Mouse (Mus musculus) kidney, postnatal 25 days (tissue): ENCODE data around the gene Gpx3.
"Not testable (repeated sequence)": the region's sequence is repeated elsewhere in the genome, so short reads cannot be mapped to it uniquely, and the experiment has no call there.

Source experiments
- DNase-seq, 2 experiments: peaks; one replicate each; pipeline ENCODE4 v3.0.0; 2021; ENCODE audit warnings: mixed read lengths in 2 of 2

Gpx3 gene

GRCm38 (mm10) chr11:54940056-54940455, 37.8 kb downstream of the Gpx3 start:
- no peak for DNase-seq

DNA sequence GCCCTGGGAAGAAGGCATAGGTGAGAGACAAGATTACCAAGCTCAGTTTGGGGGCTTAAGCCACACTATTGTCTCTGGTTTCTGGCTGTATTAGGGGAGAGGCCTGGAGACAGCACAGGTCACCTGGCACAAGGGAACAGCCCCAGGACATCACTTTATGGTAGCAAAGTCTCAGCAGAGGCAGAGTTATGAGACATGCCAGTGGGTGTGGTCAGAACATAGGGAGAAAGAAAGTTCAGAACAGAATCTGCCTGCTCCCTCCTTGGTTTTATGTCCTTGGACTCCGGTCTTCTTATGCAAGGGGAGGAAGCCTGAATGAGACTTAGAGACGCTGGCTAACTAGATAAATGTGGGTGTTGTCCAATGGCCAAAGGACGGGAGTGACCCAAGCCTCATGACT, 42.4 kb downstream of the Gpx3 start:
- no peak for DNase-seq

- no peak for DNase-seq
These were observed 47.5 kb downstream of the Gpx3 start for GRCm38 (mm10) chr11:54949717-54950116.

- DNase-seq = no peak
These were observed 48.4 kb downstream of the Gpx3 start for GRCm38 (mm10) chr11:54950684-54951083.

GRCm38 (mm10) chr11:54952651-54953050, 50.4 kb downstream of the Gpx3 start:
- no peak for DNase-seq

DNA sequence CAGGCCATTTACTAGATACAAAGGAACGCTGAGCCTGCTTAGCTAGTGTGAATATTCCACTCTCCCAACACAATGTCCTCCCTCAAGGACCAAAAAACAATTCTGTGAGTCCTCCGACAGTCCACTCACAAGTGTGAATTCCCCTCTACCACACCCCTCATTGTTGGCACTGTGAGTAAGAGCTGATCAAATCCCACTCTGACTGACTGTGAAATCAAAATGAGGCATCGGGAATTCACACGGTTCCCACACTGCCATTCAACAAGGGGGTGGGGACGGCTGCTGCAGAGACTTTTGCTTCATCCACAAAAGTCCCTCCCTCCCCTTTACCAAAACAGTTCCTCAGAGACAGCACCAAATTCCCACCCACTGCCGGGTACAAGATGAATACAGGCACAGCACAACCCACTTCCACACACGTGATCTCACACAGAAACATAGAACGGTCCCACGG, 51.8 kb downstream of the Gpx3 start:
- no peak for DNase-seq

GRCm38 (mm10) chr11:54954716-54955115, 52.5 kb downstream of the Gpx3 start:
- DNase-seq = no peak

GRCm38 (mm10) chr11:54955400-54955734, 53.1 kb downstream of the Gpx3 start:
- not testable (repeated sequence) for DNase-seq

GRCm38 (mm10) chr11:54955735-54956480, 53.7 kb downstream of the Gpx3 start:
- peak; percentile 99 to 100 for DNase-seq

GRCm38 (mm10) chr11:54956912-54957311, 54.7 kb downstream of the Gpx3 start:
- no peak for DNase-seq

GRCm38 (mm10) chr11:54957708-54958107, 55.5 kb downstream of the Gpx3 start:
- DNase-seq = not testable (repeated sequence)

DNA sequence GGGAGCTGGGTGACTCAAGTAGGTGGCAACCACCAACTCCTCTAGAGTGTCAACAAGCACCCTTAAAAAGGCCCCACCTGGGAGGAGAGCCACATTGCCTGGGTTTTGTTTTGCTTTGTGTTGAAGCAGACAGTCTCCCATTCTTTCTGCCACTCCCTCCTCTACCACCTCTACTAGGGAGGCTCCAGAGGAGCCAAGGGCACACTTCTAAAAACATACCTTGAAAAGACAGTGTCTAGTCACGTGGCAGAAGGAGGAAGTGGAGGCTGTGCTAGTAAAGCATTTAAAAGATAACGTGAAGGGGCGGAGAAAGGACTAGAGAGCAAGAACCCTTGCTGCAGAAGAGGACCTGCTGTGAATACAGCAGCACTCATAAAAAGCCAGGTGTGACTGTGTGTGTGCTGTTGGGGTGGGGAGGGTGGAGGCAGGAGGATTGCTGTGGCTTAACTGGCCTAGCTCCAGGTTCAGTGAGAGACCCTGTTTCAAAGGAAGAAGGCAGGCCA, 56.4 kb downstream of the Gpx3 start:
- DNase-seq = no peak
